Mouse (Mus musculus): ENCODE data around the gene Spryd4.
"Not testable (repeated sequence)": the region's sequence is repeated elsewhere in the genome, so short reads cannot be mapped to it uniquely, and the experiment has no call there.

Spryd4 gene

GRCm38 (mm10) chr10:128225538-128225937 lies 13.9 kb upstream of the Spryd4 start, which contains the start of gene Mip:
Mip (plus strand) TSS chr10:128225838.
- no peak for DNase-seq (ENCODE audit: low spot score in 2 of 2)

- DNase-seq (ENCODE audit: low spot score in 2 of 2) = no peak
Observed at GRCm38 (mm10) chr10:128225064-128225463, 13.5 kb upstream of the Spryd4 start.

GRCm38 (mm10) chr10:128221533-128222286 lies 10.1 kb upstream of the Spryd4 start:
- no peak for DNase-seq (ENCODE audit: low spot score in 2 of 2)

GRCm38 (mm10) chr10:128218387-128219117 lies 6.9 kb upstream of the Spryd4 start:
- no peak for DNase-seq (ENCODE audit: low spot score in 2 of 2)

- no peak for DNase-seq (ENCODE audit: low spot score in 2 of 2)
Observed at GRCm38 (mm10) chr10:128214981-128215380, 3.4 kb upstream of the Spryd4 start.

GRCm38 (mm10) chr10:128214112-128214511 lies 2.5 kb upstream of the Spryd4 start:
- DNase-seq (ENCODE audit: low spot score in 2 of 2) = not testable (repeated sequence)

GRCm38 (mm10) chr10:128212871-128213323 lies 1.3 kb upstream of the Spryd4 start:
- peak; percentile 43 to 54 for DNase-seq (ENCODE audit: low spot score in 2 of 2)

GRCm38 (mm10) chr10:128212148-128212547 lies 541 bp upstream of the Spryd4 start:
- no peak for DNase-seq (ENCODE audit: low spot score in 2 of 2)

- peak in 1 of 2 experiments; percentile 7 for DNase-seq (ENCODE audit: low spot score in 2 of 2)
Observed at GRCm38 (mm10) chr10:128210954-128211353, 653 bp downstream of the Spryd4 start.

GRCm38 (mm10) chr10:128210131-128210530 lies 1.5 kb downstream of the Spryd4 start:
- DNase-seq (ENCODE audit: low spot score in 2 of 2) = no peak

GRCm38 (mm10) chr10:128209311-128210009 lies 2.1 kb downstream of the Spryd4 start:
- DNase-seq (ENCODE audit: low spot score in 2 of 2) = no peak

- no peak for DNase-seq (ENCODE audit: low spot score in 2 of 2)
Observed at GRCm38 (mm10) chr10:128208326-128208725, 3.3 kb downstream of the Spryd4 start.

- DNase-seq (ENCODE audit: low spot score in 2 of 2) = no peak
Observed at GRCm38 (mm10) chr10:128204941-128205340, 6.7 kb downstream of the Spryd4 start.

- no peak for DNase-seq (ENCODE audit: low spot score in 2 of 2)
Observed at GRCm38 (mm10) chr10:128201856-128202255, 9.8 kb downstream of the Spryd4 start.

- DNase-seq (ENCODE audit: low spot score in 2 of 2) = peak in 1 of 2 experiments; percentile 10
Observed at GRCm38 (mm10) chr10:128194551-128195461, 16.8 kb downstream of the Spryd4 start.

- peak; percentile 95 to 98 for DNase-seq (ENCODE audit: low spot score in 2 of 2)
Observed at GRCm38 (mm10) chr10:128194024-128194550, 17.5 kb downstream of the Spryd4 start, which contains the start of gene Gls2. Gls2 (plus strand) TSS chr10:128194457.

- DNase-seq (ENCODE audit: low spot score in 2 of 2) = no peak
Observed at GRCm38 (mm10) chr10:128193113-128193512, 18.5 kb downstream of the Spryd4 start.

GRCm38 (mm10) chr10:128192030-128192766 lies 19.4 kb downstream of the Spryd4 start:
- DNase-seq (ENCODE audit: low spot score in 2 of 2) = not testable (repeated sequence)

- DNase-seq (ENCODE audit: low spot score in 2 of 2) = no peak
Observed at GRCm38 (mm10) chr10:128191472-128191871, 20.1 kb downstream of the Spryd4 start.
